Mouse (Mus musculus) intestine, postnatal 0 days (tissue): ENCODE data around the gene Limd1. TPM values are rescaled to one million over a fixed set of nuclear protein-coding genes. Genes with fewer than 3 reads are reported as not detected.

Experiments
- ATAC-seq: fragments of 200-750 bp; cut with Nextera tagmentation; 2 replicates; pipeline ENCODE4 v1.8.0; 2017; ENCODE audit warnings: mild to moderate bottlenecking, moderate TSS enrichment, moderate library complexity
- H3K27ac ChIP-seq: fragments of 300-500 bp; sonication (generic); 2 replicates; pipeline ENCODE4 v1.5.1; 2014; ENCODE audit warnings: mild to moderate bottlenecking, low read depth, low read length, moderate library complexity
- H3K27me3 ChIP-seq: fragments of 300-500 bp; sonication (generic); replicated peaks from 2 replicates; pipeline ENCODE4 v1.6.1; 2014; ENCODE audit warnings: low read length, mixed read lengths; ENCODE audit not compliant: control insufficient read depth, insufficient read depth
- H3K36me3 ChIP-seq: fragments of 300-500 bp; sonication (generic); 2 replicates; pipeline ENCODE4 v1.6.1; 2014; ENCODE audit warnings: mild to moderate bottlenecking, moderate library complexity; ENCODE audit not compliant: control insufficient read depth, insufficient read depth
- H3K4me1 ChIP-seq: fragments of 300-500 bp; sonication (generic); replicated peaks from 2 replicates; pipeline ENCODE4 v1.6.1; 2014; ENCODE audit warnings: antibody characterized with exemption, low read length, mixed read lengths; ENCODE audit not compliant: control insufficient read depth, insufficient read depth
- H3K4me2 ChIP-seq: fragments of 300-500 bp; sonication (generic); replicated peaks from 2 replicates; pipeline ENCODE4 v1.6.1; 2014; ENCODE audit warnings: low read depth, mild to moderate bottlenecking, moderate library complexity
- H3K4me3 ChIP-seq: fragments of 300-500 bp; sonication (generic); 2 replicates; pipeline ENCODE4 v1.5.1; 2014; ENCODE audit warnings: low read depth, low read length
- H3K9ac ChIP-seq: fragments of 300-500 bp; sonication (generic); 2 replicates; pipeline ENCODE4 v1.6.1; 2014; ENCODE audit warnings: mild to moderate bottlenecking, low read depth, low read length
- H3K9me3 ChIP-seq: fragments of 300-500 bp; sonication (generic); 2 replicates; pipeline ENCODE4 v1.6.1; 2016; ENCODE audit warnings: mixed run types; ENCODE audit not compliant: control insufficient read depth
- CTCF ChIP-seq: sonication (generic); IDR thresholded peaks from 2 replicates; pipeline ENCODE4 v1.5.1; 2016; ENCODE audit warnings: low read depth, mild to moderate bottlenecking, control low read depth, antibody characterized with exemption, moderate library complexity
- WGBS: fragments of 180-500 bp; shearing (Covaris S2); extraction: QIAGEN DNeasy Blood & Tissue Kit; methylation state at CpG from one replicate; pipeline ENCODE4 v1.1.7; 2014; 5-methylcytosine and 5-hydroxymethylcytosine counted together
- polyA plus RNA-seq: library from polyadenylated mRNA; unstranded; fragments of >200 nt; fragmentation: Nextera tagmentation; extraction: Ambion mirVana; gene quantifications from 2 replicates; pipeline ENCODE4 v1.2.1, GENCODE M21; 2015

Gene Limd1
- polyA plus RNA-seq, 1 experiment from 2014 or later: 40.6 TPM

DNA sequence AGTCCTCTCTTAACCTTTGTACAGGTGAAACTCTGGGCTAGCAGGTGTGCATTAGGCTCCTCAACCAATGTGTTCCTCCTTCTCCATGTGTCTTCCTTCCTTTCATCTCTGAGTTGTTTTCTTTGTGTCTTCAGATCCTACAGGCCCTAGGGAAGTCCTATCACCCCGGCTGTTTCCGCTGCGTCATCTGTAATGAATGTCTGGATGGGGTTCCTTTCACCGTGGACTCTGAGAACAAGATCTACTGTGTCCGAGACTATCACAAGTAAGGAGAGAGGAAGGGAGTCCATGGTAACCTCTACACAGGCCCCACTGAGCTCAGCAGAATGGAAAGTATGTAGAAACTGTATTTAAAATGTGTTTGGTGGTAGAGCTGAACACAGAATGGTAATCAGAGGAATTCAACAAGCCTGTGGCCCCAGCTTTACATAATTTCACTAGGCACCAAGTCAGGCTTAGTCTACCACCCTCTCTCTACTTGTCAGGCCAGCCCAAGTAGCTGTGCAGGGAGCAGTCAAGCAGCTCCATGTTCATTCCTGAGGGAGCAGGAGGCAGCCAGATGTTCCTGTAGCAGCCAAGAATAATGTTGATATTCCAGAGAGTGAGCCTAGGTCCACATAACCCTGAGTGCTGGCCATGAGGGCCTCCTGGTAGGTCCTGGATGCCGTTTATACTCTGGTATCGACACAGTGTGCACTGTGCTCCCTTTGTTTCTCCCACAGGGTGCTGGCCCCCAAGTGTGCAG, 38.3 kb downstream of the Limd1 start:
- ATAC-seq: no peak
- H3K27ac ChIP-seq: no peak overlapping the region
- H3K4me2 ChIP-seq: no peak overlapping the region
- peaks cover 6% of the 10 kb centered on the region; the same call in 1 of the 2 replicates for H3K4me1 ChIP-seq
- H3K9me3 ChIP-seq: no peaks in the 10 kb centered on the region
- TF ChIP-seq CTCF: no peak
- H3K4me3 ChIP-seq: no peak overlapping the region
- 92% methylated on average over 7 of the region's 7 CpGs for WGBS
- H3K9ac ChIP-seq: no peak overlapping the region
- no peaks in the 10 kb centered on the region for H3K27me3 ChIP-seq
- peaks cover 61% of the 10 kb centered on the region for H3K36me3 ChIP-seq

GRCm38 (mm10) chr9:123518969-123519894, 40.7 kb downstream of the Limd1 start:
- Histone ChIP-seq H3K27ac (no peak overlapping the region; the same call in 1 of the 2 replicates), H3K9ac (no peak overlapping the region), H3K4me3 (no peak overlapping the region), H3K4me2 (no peak overlapping the region), H3K27me3 (no peaks in the 10 kb centered on the region), H3K36me3 (peaks cover 48% of the 10 kb centered on the region), H3K4me1 (peaks cover 6% of the 10 kb centered on the region; the same call in 1 of the 2 replicates), H3K9me3 (no peaks in the 10 kb centered on the region)
- WGBS: 79% methylated on average over 13 of the region's 13 CpGs
- ATAC-seq: no peak
- no peak for TF ChIP-seq CTCF

DNA sequence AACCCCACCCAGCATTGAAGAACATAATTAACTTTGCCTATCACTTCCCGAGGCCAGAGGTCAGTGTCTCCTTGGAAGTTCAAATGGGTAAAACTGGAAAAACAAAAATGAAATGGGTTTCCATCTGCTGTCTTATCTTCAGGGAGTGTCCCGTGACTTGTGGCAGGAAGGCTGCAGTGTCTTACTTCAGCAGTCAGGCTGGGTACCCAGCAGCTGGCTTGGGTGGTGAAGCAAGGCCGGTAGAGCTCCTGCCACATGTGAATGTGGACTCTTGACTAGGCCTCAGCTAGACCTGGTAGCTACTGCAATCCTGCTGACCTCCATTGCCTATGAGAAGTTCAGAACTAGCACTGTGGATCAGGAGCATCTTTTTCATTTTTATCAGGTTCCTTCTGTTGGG, 42.2 kb downstream of the Limd1 start:
- Histone ChIP-seq H3K27me3 (no peaks in the 10 kb centered on the region), H3K27ac (no peak overlapping the region; the same call in 1 of the 2 replicates), H3K9ac (no peak overlapping the region), H3K4me2 (no peak overlapping the region), H3K4me3 (no peak overlapping the region), H3K4me1 (peaks cover 6% of the 10 kb centered on the region; the same call in 1 of the 2 replicates), H3K36me3 (peaks cover 45% of the 10 kb centered on the region), H3K9me3 (no peaks in the 10 kb centered on the region)
- 29% methylated on average over 3 of the region's 3 CpGs for WGBS
- ATAC-seq: peak; percentile 25; the same call in 1 of the 2 replicates
- TF ChIP-seq CTCF: no peak

DNA sequence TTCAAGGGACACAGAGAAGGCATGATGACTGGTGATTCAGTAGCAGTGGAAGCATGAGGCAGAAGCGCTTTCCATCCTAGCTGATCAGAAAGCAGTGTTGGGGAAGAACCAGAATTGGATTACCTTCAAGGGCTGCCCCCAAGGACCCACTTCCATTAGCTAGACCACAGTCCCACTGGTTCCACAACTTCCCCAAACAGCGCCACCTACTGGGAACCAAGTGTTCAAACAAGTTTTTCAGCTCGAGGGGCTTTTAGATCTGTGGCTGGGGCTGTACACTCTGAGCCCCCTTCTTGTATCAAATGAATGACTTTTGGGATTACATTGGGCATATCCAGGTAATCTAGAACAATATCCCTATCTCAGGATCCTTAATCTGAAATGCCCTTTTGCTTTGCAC, 45.2 kb downstream of the Limd1 start:
- H3K9me3 ChIP-seq: no peaks in the 10 kb centered on the region
- H3K36me3 ChIP-seq: peaks cover 20% of the 10 kb centered on the region
- no peak overlapping the region for H3K4me2 ChIP-seq
- TF ChIP-seq CTCF: peak; percentile 80
- WGBS: 39% methylated on average over 3 of the region's 3 CpGs
- no peak overlapping the region for H3K27ac ChIP-seq
- peaks cover 10% of the 10 kb centered on the region; the same call in 1 of the 2 replicates for H3K4me1 ChIP-seq
- H3K27me3 ChIP-seq: no peaks in the 10 kb centered on the region
- H3K4me3 ChIP-seq: no peak overlapping the region
- no peak overlapping the region for H3K9ac ChIP-seq
- ATAC-seq: no peak

GRCm38 (mm10) chr9:123525095-123525494, 46.6 kb downstream of the Limd1 start:
- ATAC-seq: no peak
- Histone ChIP-seq H3K4me1 (peaks cover 10% of the 10 kb centered on the region; the same call in 1 of the 2 replicates), H3K4me2 (no peak overlapping the region), H3K4me3 (no peak overlapping the region), H3K36me3 (peaks cover 6% of the 10 kb centered on the region), H3K27me3 (no peaks in the 10 kb centered on the region), H3K9ac (no peak overlapping the region), H3K27ac (no peak overlapping the region), H3K9me3 (no peaks in the 10 kb centered on the region)
- 0% methylated on average over 1 of the region's 1 CpGs for WGBS
- peak; percentile 83 for TF ChIP-seq CTCF

GRCm38 (mm10) chr9:123526502-123526901, 48.0 kb downstream of the Limd1 start:
- no peak for ATAC-seq
- H3K36me3 ChIP-seq: 0 out of 2 replicates have a peak, but pooled peaks cover 3% of the 10 kb centered on the region
- no peak overlapping the region for H3K4me3 ChIP-seq
- H3K9ac ChIP-seq: no peak overlapping the region
- H3K27me3 ChIP-seq: no peaks in the 10 kb centered on the region
- 88% methylated on average over 5 of the region's 5 CpGs for WGBS
- TF ChIP-seq CTCF: no peak
- H3K9me3 ChIP-seq: no peaks in the 10 kb centered on the region
- no peak overlapping the region for H3K4me2 ChIP-seq
- H3K27ac ChIP-seq: no peak overlapping the region
- H3K4me1 ChIP-seq: 0 out of 2 replicates have a peak, but pooled peaks cover 4% of the 10 kb centered on the region
